Mouse (Mus musculus): ENCODE measurements around the gene Tead1. TPM values are rescaled to one million over a fixed set of nuclear protein-coding genes. Genes with fewer than 3 reads are reported as not detected.

Gene Tead1
- polyA plus RNA-seq, 1 experiment: 210 TPM

- Histone ChIP-seq H3K4me1 (ENCODE audit: control insufficient read depth, insufficient read depth, low read length) (no peaks in the 10 kb centered on the region), H3K36me3 (ENCODE audit: control insufficient read depth, insufficient read depth, low read length, poor library complexity, severe bottlenecking) (no peaks in the 10 kb centered on the region), H3K9me3 (replicated peaks; ENCODE audit: control insufficient read depth, insufficient read depth, low read length, poor library complexity, severe bottlenecking) (no peaks in the 10 kb centered on the region; the same call in 1 of the 2 replicates), H3K27me3 (ENCODE audit: control insufficient read depth, insufficient read depth, low read length, poor library complexity, severe bottlenecking) (no peaks in the 10 kb centered on the region), H3K9ac (ENCODE audit: low read depth, poor library complexity, severe bottlenecking) (no peak overlapping the region), H3K4me3 (ENCODE audit: low read depth, low read length) (no peak overlapping the region), H3K27ac (ENCODE audit: insufficient read depth, low read length) (no peak overlapping the region)
- TF ChIP-seq CTCF (IDR thresholded peaks at IDR 0.05; ENCODE audit: low read depth, low read length) (no peak), EP300 (IDR thresholded peaks at IDR 0.05; ENCODE audit: insufficient read depth, low read depth, low read length) (no peak), POLR2A (IDR thresholded peaks at IDR 0.05; ENCODE audit: insufficient read depth, low read length) (no peak)
Measured at GRCm38 (mm10) chr7:112663314-112663966, 15.7 kb upstream of the Tead1 start.

DNA sequence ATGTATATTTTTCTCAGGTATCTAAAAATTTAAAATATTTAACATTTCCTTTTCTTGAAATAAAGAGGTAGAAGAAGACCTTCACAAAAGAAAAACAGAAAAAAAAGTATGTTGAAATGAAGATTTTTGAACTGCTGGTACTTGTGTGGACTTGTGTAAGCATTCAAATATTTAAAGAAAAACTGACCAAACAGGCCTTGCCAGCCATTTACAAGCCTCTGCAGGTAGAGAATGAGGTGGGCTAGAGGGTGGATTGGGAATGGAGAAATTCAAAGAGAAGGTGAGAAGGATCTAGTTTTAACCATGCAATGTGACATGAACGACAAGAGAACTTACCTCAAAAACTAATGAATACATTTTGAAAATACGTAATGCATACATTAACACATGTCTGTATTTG, 9.1 kb upstream of the Tead1 start:
- Histone ChIP-seq H3K9ac (ENCODE audit: low read depth, poor library complexity, severe bottlenecking) (no peak overlapping the region), H3K27me3 (ENCODE audit: control insufficient read depth, insufficient read depth, low read length, poor library complexity, severe bottlenecking) (peaks cover 2% of the 10 kb centered on the region; the same call in 1 of the 2 replicates), H3K4me3 (ENCODE audit: low read depth, low read length) (no peak overlapping the region), H3K4me1 (ENCODE audit: control insufficient read depth, insufficient read depth, low read length) (no peaks in the 10 kb centered on the region), H3K36me3 (ENCODE audit: control insufficient read depth, insufficient read depth, low read length, poor library complexity, severe bottlenecking) (no peaks in the 10 kb centered on the region), H3K9me3 (replicated peaks; ENCODE audit: control insufficient read depth, insufficient read depth, low read length, poor library complexity, severe bottlenecking) (no peaks in the 10 kb centered on the region), H3K27ac (ENCODE audit: insufficient read depth, low read length) (no peak overlapping the region)
- TF ChIP-seq POLR2A (IDR thresholded peaks at IDR 0.05; ENCODE audit: insufficient read depth, low read length) (no peak), CTCF (IDR thresholded peaks at IDR 0.05; ENCODE audit: low read depth, low read length) (no peak), EP300 (IDR thresholded peaks at IDR 0.05; ENCODE audit: insufficient read depth, low read depth, low read length) (no peak)

DNA sequence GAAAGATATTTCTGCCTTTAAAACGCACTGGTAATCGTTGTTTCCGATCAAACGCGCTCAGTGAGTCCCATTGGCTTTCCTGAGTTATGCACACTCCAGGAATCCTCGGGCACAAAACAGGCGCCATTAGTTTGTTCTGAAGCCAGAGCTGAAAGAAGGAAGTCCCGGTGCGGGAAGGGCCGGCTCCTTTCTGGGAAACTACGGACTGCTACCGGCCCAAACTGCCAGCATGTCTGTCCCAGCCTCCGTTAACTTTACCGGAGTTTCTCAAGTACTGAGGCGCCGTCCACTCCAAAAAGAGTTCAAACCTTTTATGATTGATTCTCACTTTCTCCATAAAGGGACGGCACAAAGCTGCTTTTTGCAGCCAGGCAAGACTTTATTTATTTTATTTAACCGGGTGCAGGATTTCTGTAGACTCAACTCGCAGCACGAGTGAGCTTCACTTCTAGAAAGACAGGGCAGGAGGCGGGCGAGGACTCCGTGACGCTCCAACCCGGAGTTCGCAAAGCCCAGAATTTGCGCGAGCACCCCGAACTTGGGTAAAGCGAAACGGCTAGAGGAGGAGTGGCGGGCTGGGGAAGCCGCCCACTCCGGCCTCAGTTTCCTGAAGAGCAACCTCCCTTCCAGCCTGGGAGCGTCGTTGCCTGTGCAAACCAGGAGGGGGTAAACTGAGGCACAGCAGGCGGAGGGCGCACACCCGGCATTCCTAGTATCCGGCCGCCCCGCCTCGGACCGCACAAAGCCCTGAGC, 524 bp upstream of the Tead1 start:
- H3K9ac ChIP-seq (ENCODE audit: low read depth, poor library complexity, severe bottlenecking): peak overlapping the region; percentile 94

GRCm38 (mm10) chr7:112679513-112680245, 561 bp downstream of the Tead1 start:
- Histone ChIP-seq H3K27ac (ENCODE audit: insufficient read depth, low read length) (peak overlapping the region; percentile 35), H3K4me1 (ENCODE audit: control insufficient read depth, insufficient read depth, low read length) (peaks cover 7% of the 10 kb centered on the region), H3K36me3 (ENCODE audit: control insufficient read depth, insufficient read depth, low read length, poor library complexity, severe bottlenecking) (peaks cover 3% of the 10 kb centered on the region; the same call in 1 of the 2 replicates), H3K9ac (ENCODE audit: low read depth, poor library complexity, severe bottlenecking) (peak overlapping the region; percentile 94), H3K4me3 (ENCODE audit: low read depth, low read length) (peak overlapping the region; percentile 86), H3K27me3 (ENCODE audit: control insufficient read depth, insufficient read depth, low read length, poor library complexity, severe bottlenecking) (no peaks in the 10 kb centered on the region), H3K9me3 (replicated peaks; ENCODE audit: control insufficient read depth, insufficient read depth, low read length, poor library complexity, severe bottlenecking) (no peaks in the 10 kb centered on the region)
- TF ChIP-seq POLR2A (IDR thresholded peaks at IDR 0.05; ENCODE audit: insufficient read depth, low read length): no peak
- TF ChIP-seq EP300 (IDR thresholded peaks at IDR 0.05; ENCODE audit: insufficient read depth, low read depth, low read length): no peak
- no peak for TF ChIP-seq CTCF (IDR thresholded peaks at IDR 0.05; ENCODE audit: low read depth, low read length)

More for the DNA sequence above, 524 bp upstream of the Tead1 start:
- H3K27me3 ChIP-seq (ENCODE audit: control insufficient read depth, insufficient read depth, low read length, poor library complexity, severe bottlenecking): no peaks in the 10 kb centered on the region
- H3K4me1 ChIP-seq (ENCODE audit: control insufficient read depth, insufficient read depth, low read length): peaks cover 7% of the 10 kb centered on the region
- peak overlapping the region; percentile 11; the same call in 1 of the 2 replicates for H3K27ac ChIP-seq (ENCODE audit: insufficient read depth, low read length)
- H3K4me3 ChIP-seq (ENCODE audit: low read depth, low read length): peak overlapping the region; percentile 74
- H3K36me3 ChIP-seq (ENCODE audit: control insufficient read depth, insufficient read depth, low read length, poor library complexity, severe bottlenecking): no peaks in the 10 kb centered on the region
- TF ChIP-seq POLR2A (IDR thresholded peaks at IDR 0.05; ENCODE audit: insufficient read depth, low read length): no peak
- no peak for TF ChIP-seq CTCF (IDR thresholded peaks at IDR 0.05; ENCODE audit: low read depth, low read length)
- TF ChIP-seq EP300 (IDR thresholded peaks at IDR 0.05; ENCODE audit: insufficient read depth, low read depth, low read length): no peak
- no peaks in the 10 kb centered on the region for H3K9me3 ChIP-seq (replicated peaks; ENCODE audit: control insufficient read depth, insufficient read depth, low read length, poor library complexity, severe bottlenecking)

- peak overlapping the region; percentile 74 for H3K27ac ChIP-seq (ENCODE audit: insufficient read depth, low read length)
Measured at GRCm38 (mm10) chr7:112680498-112681251, 1.6 kb downstream of the Tead1 start.

More at GRCm38 (mm10) chr7:112680498-112681251, 1.6 kb downstream of the Tead1 start:
- no peaks in the 10 kb centered on the region for H3K9me3 ChIP-seq (replicated peaks; ENCODE audit: control insufficient read depth, insufficient read depth, low read length, poor library complexity, severe bottlenecking)
- peaks cover 3% of the 10 kb centered on the region; the same call in 1 of the 2 replicates for H3K36me3 ChIP-seq (ENCODE audit: control insufficient read depth, insufficient read depth, low read length, poor library complexity, severe bottlenecking)
- peaks cover 7% of the 10 kb centered on the region for H3K4me1 ChIP-seq (ENCODE audit: control insufficient read depth, insufficient read depth, low read length)
- peak overlapping the region; percentile 94 for H3K9ac ChIP-seq (ENCODE audit: low read depth, poor library complexity, severe bottlenecking)
- H3K4me3 ChIP-seq (ENCODE audit: low read depth, low read length): peak overlapping the region; percentile 66
- H3K27me3 ChIP-seq (ENCODE audit: control insufficient read depth, insufficient read depth, low read length, poor library complexity, severe bottlenecking): no peaks in the 10 kb centered on the region
- TF ChIP-seq POLR2A (IDR thresholded peaks at IDR 0.05; ENCODE audit: insufficient read depth, low read length) (no peak), EP300 (IDR thresholded peaks at IDR 0.05; ENCODE audit: insufficient read depth, low read depth, low read length) (peak; percentile 63; the same call in 1 of the 2 replicates)
